Mouse (Mus musculus): ENCODE data around the gene P2rx6. TPM values are rescaled to one million over a fixed set of nuclear protein-coding genes. Genes with fewer than 3 reads are reported as not detected.
"Not testable (repeated sequence)": the region's sequence is repeated elsewhere in the genome, so short reads cannot be mapped to it uniquely, and the experiment has no call there.

P2rx6 gene
- 1 to 10 TPM; 1.2 to 1.9 (median 1.6) TPM for total RNA-seq (2022)

- no peak for DNase-seq (ENCODE audit: low spot score in 2 of 2)
These were observed at the start of gene P2rx6 for GRCm38 (mm10) chr16:17561751-17562208. Gene P2rx6 (plus strand): TSS chr16:17561885.

GRCm38 (mm10) chr16:17518910-17519309 is 42.8 kb upstream of the P2rx6 start:
- no peak for DNase-seq (ENCODE audit: low spot score in 2 of 2)

- DNase-seq (ENCODE audit: low spot score in 2 of 2) = no peak
These were observed 37.5 kb upstream of the P2rx6 start for GRCm38 (mm10) chr16:17524156-17524555.

- no peak for DNase-seq (ENCODE audit: low spot score in 2 of 2)
These were observed 36.2 kb upstream of the P2rx6 start for GRCm38 (mm10) chr16:17525524-17525923.

- no peak for DNase-seq (ENCODE audit: low spot score in 2 of 2)
These were observed 35.5 kb upstream of the P2rx6 start for GRCm38 (mm10) chr16:17526223-17526622.

- DNase-seq (ENCODE audit: low spot score in 2 of 2) = no peak
These were observed 34.1 kb upstream of the P2rx6 start for GRCm38 (mm10) chr16:17527606-17528005.

- no peak for DNase-seq (ENCODE audit: low spot score in 2 of 2)
These were observed 33.4 kb upstream of the P2rx6 start for GRCm38 (mm10) chr16:17528276-17528675.

GRCm38 (mm10) chr16:17529981-17530586 is 31.6 kb upstream of the P2rx6 start:
- DNase-seq (ENCODE audit: low spot score in 2 of 2) = no peak

GRCm38 (mm10) chr16:17530640-17531288 is 30.9 kb upstream of the P2rx6 start, which contains the start of gene Thap7:
Gene Thap7 (minus strand): TSS chr16:17531136.
- peak; percentile 93 to 94 for DNase-seq (ENCODE audit: low spot score in 2 of 2)

- no peak for DNase-seq (ENCODE audit: low spot score in 2 of 2)
These were observed 29.4 kb upstream of the P2rx6 start for GRCm38 (mm10) chr16:17532271-17532670.

GRCm38 (mm10) chr16:17532676-17533329 is 28.9 kb upstream of the P2rx6 start:
- no peak for DNase-seq (ENCODE audit: low spot score in 2 of 2)

- no peak for DNase-seq (ENCODE audit: low spot score in 2 of 2)
These were observed 25.1 kb upstream of the P2rx6 start for GRCm38 (mm10) chr16:17536584-17536983.

GRCm38 (mm10) chr16:17542632-17543031 is 19.1 kb upstream of the P2rx6 start:
- no peak for DNase-seq (ENCODE audit: low spot score in 2 of 2)

- no peak for DNase-seq (ENCODE audit: low spot score in 2 of 2)
These were observed 8.8 kb upstream of the P2rx6 start for GRCm38 (mm10) chr16:17552837-17553236.

GRCm38 (mm10) chr16:17553910-17554685 is 7.6 kb upstream of the P2rx6 start:
- no peak for DNase-seq (ENCODE audit: low spot score in 2 of 2)

GRCm38 (mm10) chr16:17554702-17555101 is 7.0 kb upstream of the P2rx6 start:
- not testable (repeated sequence) for DNase-seq (ENCODE audit: low spot score in 2 of 2)

GRCm38 (mm10) chr16:17556180-17556579 is 5.5 kb upstream of the P2rx6 start:
- DNase-seq (ENCODE audit: low spot score in 2 of 2) = no peak

GRCm38 (mm10) chr16:17556907-17557306 is 4.8 kb upstream of the P2rx6 start:
- no peak for DNase-seq (ENCODE audit: low spot score in 2 of 2)

GRCm38 (mm10) chr16:17557947-17558480 is 3.7 kb upstream of the P2rx6 start:
- peak in 1 of 2 experiments; percentile 83 for DNase-seq (ENCODE audit: low spot score in 2 of 2)

- no peak for DNase-seq (ENCODE audit: low spot score in 2 of 2)
These were observed 2.9 kb upstream of the P2rx6 start for GRCm38 (mm10) chr16:17558811-17559210.

- DNase-seq (ENCODE audit: low spot score in 2 of 2) = no peak
These were observed 2.2 kb upstream of the P2rx6 start for GRCm38 (mm10) chr16:17559396-17560027.

Measured in layer of hippocampus, adult 8-10 months (tissue).